Mouse (Mus musculus) heart, postnatal 0 days (tissue): ENCODE data around the gene Il1rn. TPM values are rescaled to one million over a fixed set of nuclear protein-coding genes. Genes with fewer than 3 reads are reported as not detected.

Source experiments
- ATAC-seq: fragments of 200-750 bp; cut with Nextera tagmentation; 2 replicates; pipeline ENCODE4 v1.8.0; 2017; ENCODE audit warnings: low read depth, moderate number of reproducible peaks, moderate library complexity; ENCODE audit not compliant: insufficient read depth
- DNase-seq: peaks from one replicate; pipeline ENCODE4 v3.0.0-alpha.2; 2016; ENCODE audit warnings: low spot score
- H3K27ac ChIP-seq: fragments of 300-500 bp; sonication (generic); 2 replicates; pipeline ENCODE4 v1.5.1; 2014; ENCODE audit warnings: low read depth, mild to moderate bottlenecking
- H3K27me3 ChIP-seq: fragments of 300-500 bp; sonication (generic); 2 replicates; pipeline ENCODE4 v1.6.1; 2014; ENCODE audit warnings: low read length, mixed read lengths; ENCODE audit not compliant: control insufficient read depth, insufficient read depth
- H3K36me3 ChIP-seq: fragments of 300-500 bp; sonication (generic); replicated peaks from 2 replicates; pipeline ENCODE4 v1.6.1; 2014; ENCODE audit warnings: low read length, mixed read lengths; ENCODE audit not compliant: control insufficient read depth, insufficient read depth
- H3K4me1 ChIP-seq: fragments of 300-500 bp; sonication (generic); 2 replicates; pipeline ENCODE4 v1.6.1; 2014; ENCODE audit warnings: antibody characterized with exemption; ENCODE audit not compliant: control insufficient read depth, insufficient read depth
- H3K4me2 ChIP-seq: fragments of 300-500 bp; sonication (generic); 2 replicates; pipeline ENCODE4 v1.6.1; 2014; ENCODE audit warnings: low read depth, mild to moderate bottlenecking, low read length, moderate library complexity
- H3K4me3 ChIP-seq: fragments of 300-500 bp; sonication (generic); 2 replicates; pipeline ENCODE4 v1.5.1; 2014; ENCODE audit warnings: low read depth, low read length
- H3K9ac ChIP-seq: fragments of 300-500 bp; sonication (generic); replicated peaks from 2 replicates; pipeline ENCODE4 v1.6.1; 2014; ENCODE audit warnings: low read depth, low read length, mixed read lengths
- H3K9me3 ChIP-seq: fragments of 300-500 bp; sonication (generic); replicated peaks from 2 replicates; pipeline ENCODE4 v1.6.1; 2016; ENCODE audit warnings: low read length; ENCODE audit not compliant: control insufficient read depth
- CTCF ChIP-seq: IDR thresholded peaks from 2 replicates; pipeline ENCODE4 v1.5.1; 2016; ENCODE audit warnings: antibody characterized with exemption, control low read depth, low read depth
- EP300 ChIP-seq: IDR thresholded peaks from 2 replicates; pipeline ENCODE4 v1.6.1; 2016; ENCODE audit warnings: antibody characterized with exemption, low read depth
- WGBS: fragments of 180-500 bp; shearing (Covaris S2); extraction: QIAGEN DNeasy Blood & Tissue Kit; methylation state at CpG from one replicate; pipeline ENCODE4 v1.1.7; 2014; 5-methylcytosine and 5-hydroxymethylcytosine counted together
- polyA plus RNA-seq: library from polyadenylated mRNA; unstranded; fragments of >200 nt; fragmentation: Nextera tagmentation; extraction: Ambion mirVana; gene quantifications from 2 replicates; pipeline ENCODE4 v1.2.1, GENCODE M21; 2015
- total RNA-seq: library from RNA; depleted of rRNA; stranded (reverse); fragments of >200 nt; gene quantifications from 2 replicates; pipeline ENCODE4 v1.2.3, GENCODE M21; 2014; ENCODE audit warnings: low replicate concordance

Gene Il1rn
- total and polyA plus RNA-seq, 2 experiments from 2014 or later, result 0.08 to 0.19 TPM

DNA sequence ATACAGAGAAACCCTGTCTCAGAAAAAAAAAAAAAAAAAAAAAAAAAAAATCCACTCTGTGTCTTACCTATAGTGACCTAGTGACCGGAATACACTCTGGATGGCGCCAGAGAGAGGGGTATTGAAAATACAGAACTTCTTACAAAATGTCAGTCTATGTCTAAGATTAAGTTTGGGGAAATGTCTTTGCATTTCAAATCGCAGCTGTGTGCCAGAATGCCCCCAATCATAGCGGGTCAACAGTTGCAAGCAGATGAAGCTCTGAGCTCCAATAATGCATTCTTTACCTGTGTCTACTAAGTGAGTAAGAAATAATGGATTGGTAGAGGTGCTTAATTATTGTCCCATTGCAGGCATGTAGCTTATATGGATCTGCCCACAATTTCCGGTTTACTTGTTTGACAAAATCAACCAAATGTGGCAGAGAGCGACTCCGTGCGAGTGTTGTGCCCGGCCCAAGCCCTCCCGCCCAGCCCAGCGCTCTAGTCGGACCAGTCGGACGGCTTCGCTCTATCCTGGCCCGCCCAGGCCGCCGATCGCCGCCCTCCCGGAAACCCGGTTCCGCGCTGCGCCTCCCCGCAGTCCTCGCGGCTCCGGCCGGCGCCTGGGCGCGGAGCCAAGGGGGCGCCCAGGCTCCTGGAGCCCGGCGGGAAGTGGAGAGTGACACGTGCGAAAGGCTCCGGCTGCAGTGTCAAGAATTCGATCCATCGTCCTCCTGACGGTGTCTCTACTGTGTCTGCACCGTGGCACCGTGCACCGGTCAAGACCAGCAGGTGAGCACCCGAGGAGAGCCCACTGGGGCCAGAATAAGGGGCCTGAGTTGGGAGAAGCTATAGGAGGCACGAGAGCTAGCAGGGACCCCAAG lies 30.6 kb downstream of the Il1rn start, which contains the start of gene Psd4:
Psd4 (plus strand) TSS at position 551 of the 865 bp plus-strand sequence.
- H3K9ac ChIP-seq, result 0 out of 2 replicates have a peak within 1 kb of the TSS, but pooled peaks have one; percentile 28
- ATAC-seq, result peak; percentile 87
- H3K4me1 ChIP-seq, result no peaks in the 10 kb centered on the region; the same call in 1 of the 2 replicates
- H3K27ac ChIP-seq, result no peak within 1 kb of the TSS
- no peaks in the 10 kb centered on the region for H3K9me3 ChIP-seq
- H3K4me2 ChIP-seq, result peak within 1 kb of the TSS; percentile 62
- peak within 1 kb of the TSS; percentile 39 for H3K4me3 ChIP-seq
- WGBS, result 4% methylated on average over 46 of the region's 47 CpGs
- H3K36me3 ChIP-seq, result no peaks in the 10 kb centered on the region
- H3K27me3 ChIP-seq, result peaks cover 8% of the 10 kb centered on the region; the same call in 1 of the 2 replicates
- DNase-seq, result peak; percentile 68
- TF ChIP-seq CTCF, result no peak
- TF ChIP-seq EP300, result no peak

DNA sequence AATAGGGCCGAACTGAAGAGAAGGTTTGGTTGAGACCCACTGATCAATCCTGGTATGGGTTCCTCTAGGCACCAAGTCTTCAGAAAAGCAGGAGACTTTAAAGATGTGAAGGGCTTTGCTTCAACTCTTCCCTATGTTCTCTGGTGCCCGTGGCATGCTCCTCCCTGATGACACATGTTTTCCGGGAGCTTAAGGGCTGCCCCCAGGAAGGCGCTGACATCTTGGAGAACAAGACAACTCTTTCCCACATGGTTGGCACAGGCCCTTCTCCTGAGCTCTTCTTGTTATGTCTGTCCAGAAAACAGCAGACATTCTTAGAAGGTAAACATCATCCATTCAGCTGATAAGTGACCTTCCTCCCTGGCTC lies 31.2 kb downstream of the Il1rn start:
- WGBS, result 37% methylated on average over 4 of the region's 4 CpGs
- H3K36me3 ChIP-seq, result no peaks in the 10 kb centered on the region
- no peak overlapping the region for H3K27ac ChIP-seq
- no peak for DNase-seq
- peak overlapping the region; percentile 62 for H3K4me2 ChIP-seq
- no peak for ATAC-seq
- H3K4me1 ChIP-seq, result no peaks in the 10 kb centered on the region; the same call in 1 of the 2 replicates
- H3K4me3 ChIP-seq, result peak overlapping the region; percentile 39; the same call in 1 of the 2 replicates
- no peak overlapping the region for H3K9ac ChIP-seq
- TF ChIP-seq CTCF (no peak), EP300 (no peak)
- peaks cover 8% of the 10 kb centered on the region; the same call in 1 of the 2 replicates for H3K27me3 ChIP-seq
- H3K9me3 ChIP-seq, result no peaks in the 10 kb centered on the region

DNA sequence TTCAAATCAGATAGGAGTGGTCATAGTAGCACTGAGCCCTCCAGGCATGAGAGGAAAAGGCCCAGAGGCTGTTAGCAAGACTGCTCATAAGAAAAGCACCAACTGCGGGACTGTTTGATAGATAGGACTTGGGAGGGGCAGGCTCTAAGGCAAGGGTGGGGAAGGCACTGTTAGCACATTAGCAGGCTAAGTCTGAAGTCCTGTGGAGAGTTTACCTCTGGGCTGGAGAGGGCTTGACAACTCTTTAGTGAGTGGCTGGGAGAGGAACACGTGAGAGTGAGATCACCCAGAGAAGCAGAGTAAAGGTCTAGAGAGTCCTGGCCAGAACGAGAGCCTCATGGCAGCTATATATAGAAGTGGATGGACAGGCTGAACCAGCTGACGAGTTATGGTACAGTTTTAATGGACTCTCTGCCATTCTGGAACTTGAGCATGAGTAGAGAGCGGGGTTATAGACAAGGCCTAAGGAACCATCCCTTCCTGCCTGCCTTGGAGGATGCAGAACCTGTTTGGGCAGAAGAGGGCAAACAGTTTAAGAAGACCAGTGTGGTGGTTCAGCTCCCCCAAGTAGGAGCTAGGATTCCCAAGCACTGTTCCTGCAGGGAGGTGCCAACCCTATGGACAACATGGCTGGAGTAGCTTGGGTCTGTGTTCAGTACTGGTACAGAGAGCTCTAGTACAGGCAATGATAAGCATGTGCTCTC lies 42.2 kb downstream of the Il1rn start:
- Histone ChIP-seq H3K27ac (no peak overlapping the region), H3K4me1 (no peaks in the 10 kb centered on the region), H3K9ac (no peak overlapping the region), H3K4me2 (no peak overlapping the region), H3K9me3 (no peaks in the 10 kb centered on the region), H3K27me3 (no peaks in the 10 kb centered on the region), H3K36me3 (no peaks in the 10 kb centered on the region), H3K4me3 (no peak overlapping the region)
- no peak for DNase-seq
- ATAC-seq, result no peak
- 50% methylated on average over 5 of the region's 5 CpGs for WGBS
- TF ChIP-seq EP300, result no peak
- TF ChIP-seq CTCF, result no peak

DNA sequence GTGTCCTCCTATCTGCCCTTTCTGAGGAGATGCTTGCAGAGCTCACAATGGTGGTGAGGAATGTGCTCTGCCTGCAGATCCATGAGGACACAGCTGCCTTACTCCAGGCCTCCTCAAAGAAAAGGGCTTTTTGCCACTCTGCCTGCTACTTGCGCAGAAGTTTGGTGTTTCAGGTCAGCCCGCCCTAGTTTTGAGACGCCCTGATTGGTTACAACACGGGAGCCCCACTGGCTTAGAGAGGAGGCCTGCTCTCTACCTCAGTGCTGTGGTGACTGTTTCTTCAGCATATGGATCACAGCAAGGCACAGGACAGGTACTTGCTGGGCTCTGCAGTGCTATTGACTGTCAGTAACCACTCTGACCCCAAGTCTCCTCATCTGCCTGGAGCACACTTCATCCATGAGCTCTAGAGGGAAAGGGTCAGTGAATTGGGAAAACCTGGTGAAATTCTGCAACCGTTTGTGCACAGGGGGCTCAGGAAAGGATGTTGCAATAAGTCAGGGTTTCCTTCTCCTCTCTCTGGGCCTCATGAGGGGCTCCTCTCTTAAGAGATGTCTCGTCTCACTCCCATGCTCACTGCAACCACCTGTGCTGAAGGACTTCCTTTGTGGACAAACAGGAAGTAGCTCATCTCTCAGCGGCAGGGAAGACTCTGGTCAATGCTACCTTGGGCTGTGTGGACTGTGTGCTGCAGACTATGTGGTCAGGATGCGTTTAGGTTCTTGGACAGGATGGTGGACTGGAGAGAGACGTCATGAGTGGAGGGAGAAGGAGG lies 46.0 kb downstream of the Il1rn start:
- Histone ChIP-seq H3K4me2 (no peak overlapping the region), H3K27me3 (no peaks in the 10 kb centered on the region), H3K4me1 (no peaks in the 10 kb centered on the region), H3K27ac (peak overlapping the region; percentile 25; the same call in 1 of the 2 replicates), H3K9me3 (no peaks in the 10 kb centered on the region), H3K4me3 (no peak overlapping the region), H3K9ac (no peak overlapping the region), H3K36me3 (no peaks in the 10 kb centered on the region)
- TF ChIP-seq CTCF, result no peak
- TF ChIP-seq EP300, result no peak
- ATAC-seq (no peak), DNase-seq (no peak)
- WGBS, result 58% methylated on average over 9 of the region's 9 CpGs

DNA sequence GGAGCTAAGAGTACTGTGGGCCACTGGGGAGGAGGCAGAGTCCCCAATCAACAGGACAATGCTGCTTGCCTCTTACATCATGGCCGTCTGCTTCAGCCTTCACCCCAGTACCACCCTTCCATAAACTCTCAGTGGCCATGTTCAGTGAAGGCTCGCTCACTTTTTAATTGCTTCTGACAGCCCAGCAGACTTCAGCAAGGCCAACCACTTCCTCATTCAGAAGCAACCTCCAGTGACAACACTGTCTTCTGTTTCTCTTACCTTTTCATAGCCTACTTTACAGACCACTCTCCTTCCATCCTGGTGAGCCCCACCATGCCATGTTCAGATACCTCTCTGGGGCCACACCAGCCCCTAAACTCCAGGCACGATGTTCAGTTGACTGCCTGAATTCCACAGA lies 47.0 kb downstream of the Il1rn start:
- no peak for TF ChIP-seq EP300
- no peak for TF ChIP-seq CTCF
- Histone ChIP-seq H3K4me1 (no peaks in the 10 kb centered on the region), H3K36me3 (no peaks in the 10 kb centered on the region), H3K9ac (no peak overlapping the region), H3K27ac (no peak overlapping the region; the same call in 1 of the 2 replicates), H3K4me2 (no peak overlapping the region), H3K27me3 (no peaks in the 10 kb centered on the region), H3K9me3 (no peaks in the 10 kb centered on the region), H3K4me3 (no peak overlapping the region)
- WGBS, result 58% methylated on average over 3 of the region's 3 CpGs
- DNase-seq (no peak), ATAC-seq (no peak)
